Mouse (Mus musculus): Measurements from ENCODE around the gene Paxip1. TPM values are rescaled to one million over a fixed set of nuclear protein-coding genes. Genes with fewer than 3 reads are reported as not detected.
A peak's percentile ranks its signal among the peaks of the same experiment; 100 is the strongest.

The Paxip1 gene
- polyA plus RNA-seq, 1 experiment from 2014 or later = 58.1 TPM

- Histone ChIP-seq H3K36me3 (peaks cover 52% of the 10 kb centered on the region), H3K9me3 (replicated peaks) (no peaks in the 10 kb centered on the region), H3K27ac (replicated peaks) (0 out of 2 replicates have a peak overlapping the region, but pooled peaks have one; percentile 100), H3K27me3 (ENCODE audit: low read depth, poor library complexity, severe bottlenecking) (no peaks in the 10 kb centered on the region), H3K4me3 (peak overlapping the region; percentile 81), H3K4me1 (peaks cover 25% of the 10 kb centered on the region)
- peak; percentile 8 for DNase-seq (ENCODE audit: low spot score)
- 83% methylated on average over 10 of the region's 10 CpGs for WGBS
Observed at GRCm38 (mm10) chr5:27789586-27789985, 1.9 kb downstream of the Paxip1 start.

- H3K4me3 ChIP-seq = no peak overlapping the region
- WGBS = 93% methylated on average over 9 of the region's 9 CpGs
- no peak for DNase-seq (ENCODE audit: low spot score)
- H3K36me3 ChIP-seq = peaks cover 100% of the 10 kb centered on the region
- H3K27me3 ChIP-seq (ENCODE audit: low read depth, poor library complexity, severe bottlenecking) = no peaks in the 10 kb centered on the region
- H3K9me3 ChIP-seq (replicated peaks) = no peaks in the 10 kb centered on the region
- H3K4me1 ChIP-seq = no peaks in the 10 kb centered on the region
- no peak overlapping the region for H3K27ac ChIP-seq (replicated peaks)
Observed at GRCm38 (mm10) chr5:27783381-27783780, 8.1 kb downstream of the Paxip1 start.

GRCm38 (mm10) chr5:27767948-27768347, 23.5 kb downstream of the Paxip1 start:
- Histone ChIP-seq H3K27me3 (ENCODE audit: low read depth, poor library complexity, severe bottlenecking) (no peaks in the 10 kb centered on the region), H3K9me3 (replicated peaks) (no peaks in the 10 kb centered on the region), H3K4me3 (no peak overlapping the region), H3K27ac (replicated peaks) (peak overlapping the region; percentile 71), H3K4me1 (peaks cover 6% of the 10 kb centered on the region), H3K36me3 (peaks cover 100% of the 10 kb centered on the region)
- no peak for DNase-seq (ENCODE audit: low spot score)
- 86% methylated on average over 5 of the region's 5 CpGs for WGBS

- Histone ChIP-seq H3K4me3 (no peak overlapping the region), H3K36me3 (peaks cover 100% of the 10 kb centered on the region), H3K4me1 (peaks cover 6% of the 10 kb centered on the region), H3K9me3 (replicated peaks) (no peaks in the 10 kb centered on the region), H3K27me3 (ENCODE audit: low read depth, poor library complexity, severe bottlenecking) (no peaks in the 10 kb centered on the region), H3K27ac (replicated peaks) (0 out of 2 replicates have a peak overlapping the region, but pooled peaks have one; percentile 30)
- no peak for DNase-seq (ENCODE audit: low spot score)
- 87% methylated on average over 4 of the region's 4 CpGs for WGBS
Observed at GRCm38 (mm10) chr5:27765780-27766179, 25.7 kb downstream of the Paxip1 start.

- WGBS = 87% methylated on average over 1 of the region's 1 CpGs
- Histone ChIP-seq H3K27ac (replicated peaks) (no peak overlapping the region), H3K4me1 (no peaks in the 10 kb centered on the region), H3K4me3 (no peak overlapping the region), H3K27me3 (ENCODE audit: low read depth, poor library complexity, severe bottlenecking) (no peaks in the 10 kb centered on the region), H3K36me3 (peaks cover 95% of the 10 kb centered on the region), H3K9me3 (replicated peaks) (no peaks in the 10 kb centered on the region; the same call in 1 of the 2 replicates)
- DNase-seq (ENCODE audit: low spot score) = no peak
Observed at GRCm38 (mm10) chr5:27744944-27745343, 46.5 kb downstream of the Paxip1 start.

GRCm38 (mm10) chr5:27739216-27739615, 52.3 kb downstream of the Paxip1 start:
- no peak overlapping the region for H3K27ac ChIP-seq (replicated peaks)
- H3K4me3 ChIP-seq = no peak overlapping the region
- H3K9me3 ChIP-seq (replicated peaks) = peaks cover 9% of the 10 kb centered on the region; the same call in 1 of the 2 replicates
- peaks cover 53% of the 10 kb centered on the region for H3K36me3 ChIP-seq
- H3K27me3 ChIP-seq (ENCODE audit: low read depth, poor library complexity, severe bottlenecking) = no peaks in the 10 kb centered on the region
- no peaks in the 10 kb centered on the region for H3K4me1 ChIP-seq
- WGBS = 83% methylated on average over 6 of the region's 6 CpGs
- DNase-seq (ENCODE audit: low spot score) = no peak

GRCm38 (mm10) chr5:27737168-27737567, 54.3 kb downstream of the Paxip1 start:
- Histone ChIP-seq H3K36me3 (peaks cover 33% of the 10 kb centered on the region), H3K27ac (replicated peaks) (no peak overlapping the region), H3K4me3 (no peak overlapping the region), H3K4me1 (no peaks in the 10 kb centered on the region), H3K27me3 (ENCODE audit: low read depth, poor library complexity, severe bottlenecking) (no peaks in the 10 kb centered on the region), H3K9me3 (replicated peaks) (peaks cover 10% of the 10 kb centered on the region; the same call in 1 of the 2 replicates)
- 6% methylated on average over 3 of the region's 3 CpGs for WGBS
- DNase-seq (ENCODE audit: low spot score) = peak; percentile 51

GRCm38 (mm10) chr5:27732288-27732868, 59.1 kb downstream of the Paxip1 start:
- Histone ChIP-seq H3K4me3 (no peak overlapping the region), H3K27ac (replicated peaks) (no peak overlapping the region), H3K36me3 (no peaks in the 10 kb centered on the region), H3K4me1 (no peaks in the 10 kb centered on the region), H3K27me3 (ENCODE audit: low read depth, poor library complexity, severe bottlenecking) (no peaks in the 10 kb centered on the region), H3K9me3 (replicated peaks) (peaks cover 10% of the 10 kb centered on the region; the same call in 1 of the 2 replicates)
- no peak for DNase-seq (ENCODE audit: low spot score)
- 79% methylated on average over 5 of the region's 5 CpGs for WGBS

GRCm38 (mm10) chr5:27731392-27731791, 60.1 kb downstream of the Paxip1 start:
- H3K9me3 ChIP-seq (replicated peaks) = peaks cover 10% of the 10 kb centered on the region; the same call in 1 of the 2 replicates
- H3K27ac ChIP-seq (replicated peaks) = no peak overlapping the region
- no peaks in the 10 kb centered on the region for H3K27me3 ChIP-seq (ENCODE audit: low read depth, poor library complexity, severe bottlenecking)
- 63% methylated on average over 1 of the region's 1 CpGs for WGBS
- H3K4me1 ChIP-seq = no peaks in the 10 kb centered on the region
- DNase-seq (ENCODE audit: low spot score) = no peak
- H3K36me3 ChIP-seq = no peaks in the 10 kb centered on the region
- no peak overlapping the region for H3K4me3 ChIP-seq

GRCm38 (mm10) chr5:27730666-27731065, 60.8 kb downstream of the Paxip1 start:
- no peak overlapping the region for H3K27ac ChIP-seq (replicated peaks)
- no peaks in the 10 kb centered on the region for H3K4me1 ChIP-seq
- no peak overlapping the region for H3K4me3 ChIP-seq
- no peaks in the 10 kb centered on the region for H3K36me3 ChIP-seq
- H3K27me3 ChIP-seq (ENCODE audit: low read depth, poor library complexity, severe bottlenecking) = no peaks in the 10 kb centered on the region
- 82% methylated on average over 5 of the region's 5 CpGs for WGBS
- H3K9me3 ChIP-seq (replicated peaks) = peaks cover 10% of the 10 kb centered on the region; the same call in 1 of the 2 replicates
- DNase-seq (ENCODE audit: low spot score) = no peak

GRCm38 (mm10) chr5:27724460-27724859, 67.0 kb downstream of the Paxip1 start:
- no peaks in the 10 kb centered on the region for H3K9me3 ChIP-seq (replicated peaks)
- H3K27me3 ChIP-seq (ENCODE audit: low read depth, poor library complexity, severe bottlenecking) = no peaks in the 10 kb centered on the region
- no peak overlapping the region for H3K27ac ChIP-seq (replicated peaks)
- 32% methylated on average over 2 of the region's 2 CpGs for WGBS
- H3K36me3 ChIP-seq = no peaks in the 10 kb centered on the region
- H3K4me3 ChIP-seq = no peak overlapping the region
- no peaks in the 10 kb centered on the region for H3K4me1 ChIP-seq
- DNase-seq (ENCODE audit: low spot score) = no peak

GRCm38 (mm10) chr5:27719311-27719710, 72.2 kb downstream of the Paxip1 start:
- H3K9me3 ChIP-seq (replicated peaks) = no peaks in the 10 kb centered on the region
- no peak for DNase-seq (ENCODE audit: low spot score)
- H3K4me1 ChIP-seq = peaks cover 4% of the 10 kb centered on the region
- no peaks in the 10 kb centered on the region for H3K27me3 ChIP-seq (ENCODE audit: low read depth, poor library complexity, severe bottlenecking)
- 79% methylated on average over 2 of the region's 2 CpGs for WGBS
- no peak overlapping the region for H3K27ac ChIP-seq (replicated peaks)
- no peak overlapping the region for H3K4me3 ChIP-seq
- no peaks in the 10 kb centered on the region for H3K36me3 ChIP-seq

- H3K27ac ChIP-seq (replicated peaks) = no peak overlapping the region
- H3K4me1 ChIP-seq = peaks cover 6% of the 10 kb centered on the region
- no peaks in the 10 kb centered on the region for H3K27me3 ChIP-seq (ENCODE audit: low read depth, poor library complexity, severe bottlenecking)
- H3K36me3 ChIP-seq = no peaks in the 10 kb centered on the region
- DNase-seq (ENCODE audit: low spot score) = no peak
- H3K4me3 ChIP-seq = no peak overlapping the region
- H3K9me3 ChIP-seq (replicated peaks) = no peaks in the 10 kb centered on the region
Observed at GRCm38 (mm10) chr5:27717301-27717700, 74.2 kb downstream of the Paxip1 start.
